Mouse (Mus musculus): ENCODE measurements around the gene Fxyd1.

Gene Fxyd1

DNA sequence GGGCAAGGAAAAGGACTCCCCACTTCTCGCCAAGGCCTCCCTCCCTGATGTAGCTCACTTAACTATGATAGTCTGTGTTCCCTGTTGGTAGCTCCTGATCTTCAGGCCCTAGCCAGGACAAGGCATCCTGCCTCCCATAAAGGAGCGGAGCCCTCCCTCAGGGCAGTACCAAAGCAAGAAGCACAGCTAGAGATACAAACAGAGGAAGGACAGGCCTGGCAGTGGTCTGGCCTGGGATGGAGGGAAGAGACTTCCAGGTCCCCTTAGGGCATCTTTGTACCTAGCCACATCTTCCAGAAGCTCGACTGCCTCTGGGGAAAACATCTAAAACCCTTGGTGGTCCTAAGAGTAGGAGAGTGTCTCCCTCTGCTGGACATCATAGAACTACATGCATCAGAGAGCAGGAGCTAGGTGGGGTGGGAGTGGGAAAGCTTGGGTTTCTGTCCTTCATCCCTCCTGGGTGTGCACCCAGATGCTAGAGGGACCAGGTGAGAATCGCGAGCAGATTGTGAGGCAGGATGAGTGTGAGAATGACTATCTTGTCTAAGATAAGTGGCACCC is 21.0 kb upstream of the Fxyd1 start:
- DNase-seq (ENCODE audit: low spot score in 2 of 2): peak; percentile 76 to 81

DNA sequence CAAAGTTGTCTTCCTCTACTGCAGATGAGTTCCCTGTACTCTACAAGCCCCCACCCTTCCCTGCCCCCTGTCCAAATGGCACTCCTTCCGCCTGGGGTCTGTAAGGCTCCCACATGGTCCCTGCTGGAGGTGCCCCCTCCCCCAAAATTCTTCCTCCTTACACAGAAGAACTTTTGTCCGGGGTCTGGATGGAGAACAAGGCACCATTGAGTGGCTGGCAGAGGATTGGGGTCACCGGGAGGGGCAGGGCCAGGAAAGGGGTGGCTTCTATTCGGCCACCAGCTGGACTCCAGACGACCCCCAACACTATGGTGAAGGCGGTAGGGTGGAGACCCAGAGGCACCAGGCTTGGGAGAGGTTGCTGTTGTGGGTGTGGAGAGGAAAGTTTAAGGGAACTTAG is 20.5 kb upstream of the Fxyd1 start:
- peak in 1 of 2 experiments; percentile 33 for DNase-seq (ENCODE audit: low spot score in 2 of 2)

DNA sequence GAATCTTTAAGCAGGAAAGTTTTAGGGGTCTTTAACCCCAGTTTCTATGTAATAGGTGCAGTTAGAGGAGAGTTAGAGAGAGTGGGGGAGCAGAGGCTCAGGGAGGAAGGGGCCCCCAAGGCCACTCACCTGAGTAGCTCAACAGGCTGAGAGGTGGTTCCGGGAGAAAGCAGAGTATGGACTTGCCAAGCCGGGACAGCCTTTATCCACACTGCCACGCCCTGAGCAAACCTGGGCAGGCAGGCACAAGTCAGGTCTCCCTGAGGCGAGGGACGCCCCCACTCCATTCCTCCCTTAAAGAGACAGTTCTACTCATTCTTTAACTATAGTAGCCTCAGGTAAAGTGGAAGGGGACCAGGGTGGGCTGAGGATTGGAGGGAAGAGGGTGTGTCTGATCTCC is 19.5 kb upstream of the Fxyd1 start, which contains the start of gene Fxyd3:
Fxyd3 (minus strand) TSS at position 213 of the 400 bp plus-strand sequence.
- DNase-seq (ENCODE audit: low spot score in 2 of 2): no peak

DNA sequence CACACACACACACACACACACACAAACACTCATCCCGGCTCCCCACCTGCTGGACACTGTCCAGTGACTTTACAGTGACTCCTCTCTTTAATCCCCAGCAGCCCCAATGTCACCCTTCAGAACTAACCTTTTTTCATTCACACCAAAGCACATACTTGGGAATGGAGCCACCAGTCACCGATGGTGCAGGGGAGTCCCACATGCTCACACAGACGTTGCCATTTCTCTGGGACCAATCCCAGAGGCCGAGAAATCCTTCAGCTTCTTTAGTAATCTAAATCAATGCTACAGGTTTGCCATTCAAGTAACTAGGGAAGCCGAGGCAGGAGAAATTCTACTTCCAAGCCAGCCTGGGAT is 17.7 kb upstream of the Fxyd1 start:
- no peak for DNase-seq (ENCODE audit: low spot score in 2 of 2)

DNA sequence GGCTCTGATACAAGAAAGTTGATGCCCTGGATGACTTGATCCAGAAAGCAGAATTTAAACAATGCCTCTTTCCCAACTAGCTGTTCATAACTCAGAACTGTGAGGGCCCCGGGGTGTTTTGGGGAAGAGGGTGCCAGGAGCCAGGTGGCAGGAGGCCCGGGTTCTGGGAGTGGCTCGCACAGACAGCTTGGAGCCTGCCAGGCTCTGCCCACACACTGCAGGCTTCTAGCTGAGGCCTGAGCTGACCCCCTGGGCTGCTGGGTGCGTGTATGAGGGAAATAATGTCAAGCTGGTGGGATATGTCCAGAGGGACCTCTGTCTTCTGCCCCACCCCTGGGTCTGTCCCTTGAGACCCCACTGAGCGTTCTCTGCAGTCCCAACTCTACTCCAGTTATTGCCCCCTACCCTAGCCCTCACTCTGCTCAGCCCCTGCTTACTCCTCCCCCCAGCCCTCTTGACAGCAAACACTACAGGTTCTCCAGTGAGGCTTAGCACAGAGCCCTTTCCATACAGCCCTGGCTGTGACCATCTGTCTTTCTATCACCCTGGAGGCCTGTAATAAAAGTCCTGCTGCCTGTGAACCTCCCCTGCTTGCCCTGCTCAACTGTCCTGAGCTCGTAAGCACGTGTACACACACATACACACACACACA is 17.2 kb upstream of the Fxyd1 start:
- no peak for DNase-seq (ENCODE audit: low spot score in 2 of 2)

DNA sequence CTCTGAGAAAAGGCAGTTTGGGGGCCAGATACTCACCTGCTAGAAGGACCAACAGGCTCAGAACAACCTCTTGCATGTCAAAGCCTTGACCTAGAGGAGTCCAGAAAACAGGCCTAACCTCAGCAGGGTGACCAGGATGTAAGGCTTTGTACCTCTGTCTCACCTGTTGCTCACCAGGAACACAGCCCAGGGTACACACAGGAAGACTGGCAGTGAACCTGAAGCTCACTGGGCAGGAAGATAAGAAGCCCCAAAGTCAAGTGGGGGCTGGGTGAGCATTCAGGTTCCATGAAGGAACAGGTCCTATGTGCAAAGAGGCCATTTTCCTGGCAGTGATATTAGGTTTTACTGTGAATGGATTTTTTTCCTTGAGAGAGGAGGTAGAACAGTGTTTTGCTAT is 16.5 kb upstream of the Fxyd1 start:
- no peak for DNase-seq (ENCODE audit: low spot score in 2 of 2)

DNA sequence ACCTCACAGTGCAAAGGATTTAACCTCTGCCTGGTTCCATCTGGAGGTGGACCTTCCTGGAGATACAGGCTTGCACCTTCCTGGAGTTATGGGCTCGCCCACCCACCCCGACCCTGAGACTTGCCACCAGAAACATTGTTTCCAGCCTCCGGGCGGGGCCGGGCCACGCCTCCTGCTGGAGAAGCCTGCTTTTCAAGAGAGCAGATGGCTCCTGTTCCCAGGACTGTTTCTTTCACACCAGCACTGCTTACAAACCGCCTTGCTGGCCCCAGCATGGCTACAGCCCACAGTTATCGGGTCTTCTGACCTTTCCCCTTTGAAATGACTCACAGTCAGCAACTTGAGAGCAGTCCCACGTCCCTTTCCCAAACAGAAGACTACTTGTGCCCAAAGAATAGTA is 15.3 kb upstream of the Fxyd1 start:
- no peak for DNase-seq (ENCODE audit: low spot score in 2 of 2)

DNA sequence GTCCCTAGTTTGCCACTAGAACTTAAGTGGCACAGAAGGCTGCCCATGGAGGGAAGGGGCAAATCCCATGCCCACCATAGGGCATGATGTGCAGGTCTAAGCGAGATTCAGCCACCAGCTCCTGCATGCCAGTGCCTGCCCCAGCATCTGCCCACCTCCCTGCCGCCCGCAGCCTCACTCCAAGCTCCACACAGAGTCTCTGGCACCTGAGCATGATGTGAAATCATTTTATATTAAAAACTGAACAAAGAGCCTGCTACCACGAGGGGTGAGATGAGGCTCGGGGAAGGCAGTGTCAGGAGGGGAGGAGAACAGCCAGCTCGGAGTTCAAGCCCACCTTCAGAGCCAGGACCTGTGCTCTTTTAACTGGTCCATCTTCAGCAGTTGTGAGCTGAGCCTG is 13.3 kb upstream of the Fxyd1 start:
- no peak for DNase-seq (ENCODE audit: low spot score in 2 of 2)

DNA sequence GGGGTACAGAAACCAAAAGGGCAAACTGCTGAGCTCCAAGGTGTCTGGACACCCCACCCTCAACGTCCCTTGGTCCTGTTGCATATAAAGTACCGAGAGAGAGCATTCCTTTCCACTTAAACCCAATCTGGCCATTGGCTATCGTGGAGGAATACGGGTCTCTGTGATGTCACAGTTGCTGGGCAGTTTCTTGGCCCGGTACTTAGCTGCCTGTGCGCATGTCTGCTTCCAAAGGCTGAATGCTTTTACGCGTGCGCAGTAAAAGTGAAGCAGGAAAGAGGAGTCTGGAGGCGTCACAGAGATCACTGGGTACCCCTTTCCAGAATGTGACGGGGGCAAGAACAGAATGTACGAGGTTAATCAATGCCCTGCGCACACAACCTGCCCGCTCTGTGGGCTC is 12.5 kb upstream of the Fxyd1 start:
- no peak for DNase-seq (ENCODE audit: low spot score in 2 of 2)

DNA sequence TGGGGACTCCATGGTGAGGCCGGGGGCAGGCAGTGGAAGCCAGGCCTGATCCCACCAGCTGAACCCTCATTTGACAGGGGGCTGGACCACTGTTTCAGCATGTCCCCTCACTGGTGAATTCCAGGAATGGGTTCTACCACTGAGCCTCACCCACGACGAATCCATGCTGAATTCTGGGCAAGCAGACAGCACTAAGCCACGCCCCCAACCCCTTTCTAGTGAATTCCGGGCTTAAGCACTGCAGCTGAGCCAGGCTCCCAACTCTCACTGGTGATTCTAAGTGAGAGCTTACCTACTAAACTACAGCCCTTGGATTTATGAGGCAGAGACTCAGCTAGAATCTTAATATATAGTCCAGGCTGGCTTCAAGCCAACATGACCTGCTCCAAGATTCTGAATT is 10.8 kb upstream of the Fxyd1 start:
- no peak for DNase-seq (ENCODE audit: low spot score in 2 of 2)

DNA sequence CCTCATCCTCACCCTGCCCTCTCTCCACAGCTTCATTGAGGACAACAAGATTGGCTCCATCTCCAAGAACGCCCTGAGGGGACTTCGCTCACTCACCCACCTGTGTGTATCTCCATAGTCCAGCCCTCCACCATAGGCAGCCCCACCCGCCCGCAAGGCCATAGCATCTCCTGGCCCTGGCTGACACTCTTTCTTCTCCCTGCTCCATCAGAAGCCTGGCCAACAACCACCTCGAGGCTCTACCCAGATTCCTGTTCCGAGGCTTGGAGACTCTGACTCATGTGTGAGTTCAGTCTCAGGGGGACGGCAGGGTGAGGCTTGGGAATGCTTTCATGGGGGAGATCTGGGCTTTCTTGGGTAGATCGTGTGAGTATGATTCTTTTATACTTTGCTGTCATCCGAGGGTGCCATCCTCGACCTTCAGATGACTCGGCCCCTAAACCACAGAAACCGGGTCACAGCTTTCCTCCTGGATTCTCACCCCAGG is 6.1 kb upstream of the Fxyd1 start:
- DNase-seq (ENCODE audit: low spot score in 2 of 2): no peak

DNA sequence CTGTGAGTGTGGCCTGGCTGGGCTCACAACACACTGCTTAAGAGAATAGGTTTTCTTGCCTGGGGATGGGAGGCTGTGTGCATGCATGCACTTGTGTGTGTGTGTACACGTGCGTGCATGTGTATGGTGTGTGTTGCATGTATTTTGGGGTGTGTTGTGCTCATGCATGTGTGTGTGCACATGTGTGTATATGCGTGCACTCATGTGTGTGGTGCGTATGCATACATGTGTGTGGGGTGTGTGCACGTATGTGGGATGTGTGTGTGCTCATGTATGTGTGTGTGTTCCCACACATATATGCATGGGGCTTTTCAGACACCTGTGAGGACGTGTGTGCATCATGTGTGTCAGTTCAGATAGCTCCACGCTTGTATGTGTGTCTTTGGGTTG is 3.6 kb upstream of the Fxyd1 start:
- DNase-seq (ENCODE audit: low spot score in 2 of 2): no peak

DNA sequence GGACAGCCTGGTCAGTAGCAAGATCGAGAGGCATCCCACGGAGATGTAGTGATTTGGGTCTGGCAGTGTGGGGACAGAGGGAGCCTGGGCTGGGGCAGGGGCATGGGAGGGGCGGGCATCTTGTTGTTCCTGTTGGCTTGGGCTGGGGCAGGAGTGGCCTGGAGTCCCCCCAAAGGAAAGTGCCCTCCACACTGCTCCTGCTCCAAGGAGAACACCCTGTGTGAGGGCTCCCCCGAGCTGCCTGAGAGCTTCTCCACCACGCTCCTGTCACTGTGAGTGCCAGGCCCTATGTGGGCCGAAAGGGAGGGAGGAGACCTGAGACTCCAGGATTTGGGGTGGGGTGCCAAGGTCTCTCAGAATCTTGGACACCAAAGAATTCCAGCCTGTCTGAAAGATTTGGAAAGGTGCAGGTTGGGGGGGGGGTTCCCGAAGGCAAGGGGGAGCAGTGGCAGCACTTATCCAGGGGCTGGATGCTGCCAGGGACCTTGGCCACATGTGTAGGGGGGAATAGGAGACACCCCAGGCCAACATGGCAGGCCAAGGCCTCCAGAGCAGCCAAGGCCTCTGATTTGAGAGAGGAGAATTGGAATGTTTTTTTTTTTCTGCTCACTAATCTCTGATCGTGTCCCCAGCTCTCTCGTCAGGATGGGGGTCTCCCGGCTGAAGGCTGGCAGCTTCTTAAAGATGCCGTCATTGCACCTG is 3.1 kb upstream of the Fxyd1 start:
- no peak for DNase-seq (ENCODE audit: low spot score in 2 of 2)

DNA sequence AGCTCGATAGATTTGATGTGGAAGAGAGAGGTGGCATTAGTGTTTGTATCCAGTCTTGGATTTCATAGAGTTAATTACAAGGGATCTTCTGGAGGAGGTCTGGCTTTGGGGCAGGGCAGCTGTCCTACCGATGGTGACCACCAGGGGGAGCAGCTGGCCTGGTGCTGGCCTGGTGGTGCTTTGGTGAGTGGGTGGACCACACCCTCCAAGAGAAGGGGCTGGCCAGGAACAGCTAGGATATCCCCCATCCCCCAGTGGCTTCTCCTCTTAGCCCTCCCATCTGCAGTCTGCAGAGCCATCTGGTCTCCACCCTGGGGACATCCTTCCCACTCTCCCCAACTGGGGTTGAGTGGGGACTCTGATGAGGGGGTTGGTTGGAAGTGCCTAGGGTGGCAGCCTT is 2.1 kb upstream of the Fxyd1 start, which contains the start of gene Lgi4:
Lgi4 (plus strand) TSS at position 235 of the 400 bp plus-strand sequence.
- DNase-seq (ENCODE audit: low spot score in 2 of 2): peak; percentile 74 to 88

DNA sequence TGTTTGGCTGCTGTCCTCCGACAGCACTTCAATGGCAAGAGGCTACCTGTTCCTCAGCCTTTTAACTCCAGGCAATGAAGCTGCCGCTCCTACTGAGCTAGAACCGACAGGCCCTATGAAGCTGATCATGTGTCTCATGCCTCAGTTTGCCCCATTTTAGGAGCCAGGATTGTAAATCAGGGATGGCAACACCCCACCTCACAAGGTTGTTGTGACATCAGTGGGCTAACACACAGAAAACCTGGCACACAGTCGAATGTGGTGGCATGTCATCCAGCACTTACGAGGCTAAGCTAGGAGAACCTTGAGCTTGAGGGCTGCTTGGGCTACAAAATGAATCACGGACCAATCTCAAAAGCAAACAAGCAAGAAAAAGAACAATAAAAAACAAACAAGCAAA is 1.2 kb upstream of the Fxyd1 start:
- no peak for DNase-seq (ENCODE audit: low spot score in 2 of 2)

DNA sequence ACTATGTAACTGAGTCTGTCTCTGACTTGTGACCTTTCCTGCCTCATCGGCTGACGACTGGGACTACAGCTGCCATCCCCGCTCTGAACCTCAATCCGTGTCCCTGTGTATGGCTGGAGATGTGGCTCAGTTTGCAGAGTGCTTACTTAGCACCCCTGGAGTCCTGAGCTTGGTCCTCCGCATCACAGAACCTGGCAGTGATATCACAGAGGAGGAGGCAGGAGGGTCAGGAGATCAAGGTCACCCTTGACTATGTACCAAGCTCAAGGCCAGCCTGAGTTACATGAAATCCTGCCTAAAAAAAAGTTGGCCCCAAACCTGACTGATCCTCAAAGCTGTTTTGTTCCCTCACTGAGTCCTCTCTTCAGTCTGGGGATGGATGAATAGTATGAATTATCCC is 731 bp upstream of the Fxyd1 start:
- DNase-seq (ENCODE audit: low spot score in 2 of 2): no peak

DNA sequence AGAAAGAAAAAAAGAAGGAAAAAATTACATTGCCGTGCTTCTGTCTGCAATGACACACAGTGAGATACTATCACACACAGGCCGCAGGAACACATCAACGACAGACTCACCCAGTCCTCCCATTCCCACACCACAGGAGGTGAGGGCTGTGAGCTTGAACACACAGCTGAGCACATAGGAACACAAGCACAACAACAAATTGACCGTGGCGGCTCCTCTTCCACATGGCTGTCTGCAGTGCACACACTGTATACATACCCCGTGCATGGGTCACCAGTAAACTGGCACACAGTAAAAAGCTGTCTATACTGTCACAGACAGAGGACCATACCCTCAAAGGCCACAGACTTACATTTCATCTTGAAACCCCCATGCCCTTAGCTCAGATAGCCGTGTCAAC is 551 bp downstream of the Fxyd1 start:
- DNase-seq (ENCODE audit: low spot score in 2 of 2): no peak

DNA sequence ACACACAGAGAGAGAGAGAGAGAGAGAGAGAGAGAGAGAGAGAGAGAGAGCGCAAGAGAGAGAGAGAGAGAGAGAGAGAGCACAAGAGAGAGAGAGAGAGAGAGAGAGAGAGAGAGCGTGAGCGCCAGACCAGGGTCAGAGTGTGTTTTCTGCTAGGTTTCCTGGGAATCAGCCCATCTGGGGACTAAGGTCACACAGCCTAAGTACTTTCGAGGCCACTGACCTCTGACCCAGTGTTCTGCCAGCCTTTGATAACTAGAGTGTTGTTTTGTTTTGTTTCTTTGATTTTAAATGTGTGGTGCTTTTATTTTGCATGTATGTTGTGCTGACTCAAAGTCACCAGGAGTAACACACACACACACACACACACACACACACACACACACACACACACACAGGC is 1.1 kb downstream of the Fxyd1 start:
- no peak for DNase-seq (ENCODE audit: low spot score in 2 of 2)

DNA sequence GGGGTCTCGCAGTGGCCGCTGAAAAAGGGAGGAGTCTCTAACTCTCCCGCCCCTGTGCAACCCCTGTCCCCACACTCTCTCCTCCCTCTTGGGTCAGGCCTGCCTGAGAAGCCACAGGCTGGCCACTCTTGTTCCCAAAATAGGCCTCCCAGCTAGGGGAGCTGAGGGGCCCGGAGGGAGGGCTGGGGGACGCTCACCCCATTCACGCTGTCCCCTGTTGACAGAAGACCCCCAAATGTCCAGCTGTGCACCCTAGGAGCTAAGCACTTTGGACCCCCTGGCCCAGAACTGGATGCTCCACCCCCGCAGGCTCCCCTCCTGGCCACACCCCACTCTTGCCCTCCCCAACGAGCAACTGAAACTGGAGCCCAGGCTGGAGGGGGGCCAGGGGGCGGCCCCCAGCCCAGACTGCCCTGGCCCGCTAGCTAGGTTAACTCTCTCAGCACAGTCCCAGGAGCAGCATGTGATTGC is 1.6 kb downstream of the Fxyd1 start:
- no peak for DNase-seq (ENCODE audit: low spot score in 2 of 2)

DNA sequence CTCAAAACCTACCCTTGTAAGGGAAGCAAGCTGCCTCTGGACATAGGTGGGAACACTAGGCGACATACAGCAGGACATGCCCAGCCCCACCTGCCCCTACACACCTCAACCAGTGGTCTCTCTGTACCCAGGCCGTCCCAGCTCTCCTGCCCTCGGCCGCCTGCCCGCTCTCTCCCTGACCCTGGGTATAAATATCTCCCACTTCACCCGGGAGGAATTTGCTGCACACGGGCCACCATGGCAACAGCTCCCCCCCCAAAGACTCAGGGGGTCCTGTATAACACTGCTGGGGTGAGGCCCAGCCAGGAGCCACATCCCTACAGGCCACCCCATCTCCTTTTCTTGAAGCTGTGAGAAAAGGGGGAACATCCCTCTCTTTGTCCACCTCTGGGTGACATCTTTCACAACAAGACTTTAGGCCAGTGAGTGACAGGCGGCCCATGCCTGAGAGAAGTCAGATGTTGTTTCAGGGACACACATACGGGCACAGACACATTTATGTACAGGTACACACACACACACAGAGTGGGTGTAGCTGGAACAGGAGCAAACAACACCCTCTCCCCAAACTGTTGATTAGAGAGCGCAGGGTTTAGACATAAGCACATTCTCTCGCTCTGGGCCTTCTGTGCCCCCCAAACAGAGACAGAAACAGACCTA is 2.2 kb downstream of the Fxyd1 start:
- no peak for DNase-seq (ENCODE audit: low spot score in 2 of 2)

DNA sequence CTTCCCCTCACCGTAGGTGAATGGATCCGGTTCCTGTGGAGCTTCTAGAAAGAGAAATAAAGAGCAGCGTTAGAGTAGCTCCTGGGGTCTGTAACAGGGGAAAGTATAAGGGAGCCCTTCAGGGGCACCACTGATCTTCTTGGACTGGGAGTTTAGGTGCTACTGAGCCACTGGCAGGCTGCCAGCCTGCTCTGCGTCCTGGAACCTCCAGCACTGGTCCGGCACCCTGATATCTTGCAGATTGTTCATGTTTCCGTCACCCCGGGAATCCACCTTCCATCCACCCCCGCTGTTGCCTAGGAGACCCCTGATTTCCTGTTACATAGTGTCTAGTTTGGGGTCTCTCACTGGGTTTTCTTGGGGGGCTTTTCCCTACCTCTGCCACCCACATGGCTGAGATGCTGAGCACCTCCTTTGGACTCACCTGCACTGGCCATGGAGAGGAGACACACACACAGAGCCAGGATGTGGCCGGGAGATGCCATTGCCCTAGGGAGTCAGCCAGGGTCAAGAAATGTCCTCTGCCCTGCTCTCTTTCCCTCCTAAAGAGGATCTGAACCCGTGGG is 3.0 kb downstream of the Fxyd1 start:
- no peak for DNase-seq (ENCODE audit: low spot score in 2 of 2)

Data from right cerebral cortex, adult 2 months (tissue).